ENCODE assay signal across 11 mouse cellular contexts in genomic region chr14:55575302-55575701, GRCm38 (mm10). TPM values are rescaled to one million over a fixed set of nuclear protein-coding genes. Genes with fewer than 3 reads are reported as not detected.
DNase-seq lines count a peak whose midpoint lies in the region; ATAC-seq and TF ChIP-seq lines count a peak whose summit lies in the region.
"Had no signal": no experiment of that assay in that cellular context is flagged by ENCODE, and none has a peak within 500 bp of the region (broad histone marks: within the 10 kb centered on the region; RNA-seq: fewer than 3 reads in every experiment).

TSS of gene Fitm1 (plus strand) at chr14:55575617.

- no peaks in the 10 kb centered on the region for H3K36me3 ChIP-seq in kidney, adult 2 months (ENCODE audit: control insufficient read depth, insufficient read depth, low read length)
- H3K36me3 ChIP-seq in ES-Bruce4 (ENCODE audit: control insufficient read depth, insufficient read depth, low read length, poor library complexity, severe bottlenecking): no peaks in the 10 kb centered on the region; the same call in 1 of the 2 replicates
- H3K36me3 ChIP-seq in midbrain, embryonic 14.5 days (ENCODE audit: control insufficient read depth, insufficient read depth, low read length): peaks cover 11% of the 10 kb centered on the region

- peak within 1 kb of the TSS; percentile 61 for H3K27ac ChIP-seq in kidney, adult 2 months (ENCODE audit: insufficient read depth, low read depth, low read length)
- no peak within 1 kb of the TSS for H3K27ac ChIP-seq in ES-Bruce4 (ENCODE audit: insufficient read depth, low read length)
- no peak within 1 kb of the TSS for H3K27ac ChIP-seq in midbrain, embryonic 14.5 days (replicated peaks; ENCODE audit: low read depth, low read length)
- H3K27ac ChIP-seq: hindbrain, postnatal 0 days had no signal

- no peak for TF ChIP-seq CTCF in kidney, adult 2 months (conservative IDR thresholded peaks at IDR 0.05; ENCODE audit: insufficient read depth, insufficient read length, low read depth, low read length)
- no peak for TF ChIP-seq CTCF in ES-Bruce4 (IDR thresholded peaks at IDR 0.05; ENCODE audit: low read depth, low read length)

- H3K9me3 ChIP-seq in ES-Bruce4 (replicated peaks; ENCODE audit: control insufficient read depth, insufficient read depth, low read length, poor library complexity, severe bottlenecking): no peaks in the 10 kb centered on the region
- H3K9me3 ChIP-seq in midbrain, embryonic 14.5 days (ENCODE audit: control insufficient read depth, low read length): no peaks in the 10 kb centered on the region

- TF ChIP-seq EP300 in ES-Bruce4 (IDR thresholded peaks at IDR 0.05; ENCODE audit: insufficient read depth, low read depth, low read length): no peak

- H3K4me1 ChIP-seq in kidney, adult 2 months (ENCODE audit: control insufficient read depth, insufficient read depth, low read length): peaks cover 7% of the 10 kb centered on the region; the same call in 1 of the 2 replicates
- peaks cover 11% of the 10 kb centered on the region for H3K4me1 ChIP-seq in ES-Bruce4 (ENCODE audit: control insufficient read depth, insufficient read depth, low read length)
- H3K4me1 ChIP-seq in midbrain, embryonic 14.5 days (ENCODE audit: control insufficient read depth, insufficient read depth, low read length): peaks cover 13% of the 10 kb centered on the region

- H3K27me3 ChIP-seq in kidney, adult 2 months (replicated peaks; ENCODE audit: control insufficient read depth, insufficient read depth, low read length): no peaks in the 10 kb centered on the region
- H3K27me3 ChIP-seq in ES-Bruce4 (ENCODE audit: control insufficient read depth, insufficient read depth, low read length, poor library complexity, severe bottlenecking): no peaks in the 10 kb centered on the region
- H3K27me3 ChIP-seq in midbrain, embryonic 14.5 days (ENCODE audit: control insufficient read depth, insufficient read depth, low read length): no peaks in the 10 kb centered on the region

- H3K9ac ChIP-seq in ES-Bruce4 (ENCODE audit: low read depth, poor library complexity, severe bottlenecking): peak within 1 kb of the TSS; percentile 46
- H3K9ac ChIP-seq in midbrain, embryonic 14.5 days (replicated peaks; ENCODE audit: low read length): no peak within 1 kb of the TSS

- H3K4me3 ChIP-seq in kidney, adult 2 months (ENCODE audit: insufficient read depth, low read depth, low read length): peak within 1 kb of the TSS; percentile 13; the same call in 1 of the 2 replicates
- H3K4me3 ChIP-seq in ES-Bruce4 (ENCODE audit: low read depth, low read length): peak within 1 kb of the TSS; percentile 35
- H3K4me3 ChIP-seq in midbrain, embryonic 14.5 days (replicated peaks; ENCODE audit: low read depth, low read length): no peak within 1 kb of the TSS

- WGBS in kidney, adult 2 months: 44% methylated on average over 8 of the region's 8 CpGs
- 80% methylated on average over 8 of the region's 8 CpGs for WGBS in midbrain, embryonic 14.5 days

- no peak for TF ChIP-seq POLR2A in kidney, adult 2 months (IDR thresholded peaks at IDR 0.05; ENCODE audit: low read depth, low read length)
- no peak for TF ChIP-seq POLR2A in ES-Bruce4 (IDR thresholded peaks at IDR 0.05; ENCODE audit: insufficient read depth, low read length)

- intact Hi-C loops in gastrocnemius, postnatal 14 days (cut with DNase I; ENCODE audit: low total_unique reads): no loop called here
- intact Hi-C loops in heart, postnatal 10 days (cut with DNase I): no loop called here

- H3K4me2 ChIP-seq in midbrain, embryonic 14.5 days (ENCODE audit: low read length): no peak within 1 kb of the TSS

- DNase-seq in kidney, adult 2 months: no peak
- no peak for DNase-seq in kidney, adult 11 months
- peak; percentile 79 for DNase-seq in gastrocnemius, postnatal 14 days
- peak; percentile 82 to 83 for DNase-seq in heart, postnatal 10 days
- DNase-seq in T-cell, adult 2 months (ENCODE audit: low spot score): no peak
- no peak for DNase-seq in midbrain, embryonic 14.5 days
- DNase-seq in layer of hippocampus, postnatal 36 days: no peak
- DNase-seq: cerebellum, adult 18-20 months; retina, postnatal 1 day had no signal

- no peak for ATAC-seq in midbrain, embryonic 14.5 days (ENCODE audit: low FRiP score, low TSS enrichment)
- ATAC-seq: hindbrain, postnatal 0 days had no signal

RNA-seq across cellular contexts. Expression of gene Fitm1, which starts in this region (rescaled TPM):
- polyA plus RNA-seq in kidney, adult 2 months (2012; rRNA removed): 115 and 116 TPM in 2 replicates
- polyA plus RNA-seq in ES-Bruce4 (2011; ENCODE audit: insufficient read depth, insufficient read length, low read depth, missing spikeins): 1.5 TPM in 1 of 2 replicates, not detected in the other
- total RNA-seq in gastrocnemius, postnatal 14 days (2021): 100 to 1,000 TPM; 415 to 455 TPM
- 100 to 1,000 TPM; 192 to 201 TPM for total RNA-seq in heart, postnatal 10 days (2021)
- polyA plus RNA-seq in midbrain, embryonic 14.5 days (2014; fragmentation: Nextera tagmentation; extraction: Ambion mirVana): not detected in 2 replicates
- total RNA-seq in layer of hippocampus, postnatal 36 days (2021): not detected
- total RNA-seq: hindbrain, postnatal 0 days had no signal

Comparison
In these comparisons a context has a peak if more than half of its experiments do, and no peak if none do; other contexts are left out.
1. RNA of gene Fitm1 (total RNA-seq): 415 to 455 TPM in gastrocnemius, postnatal 14 days and 192 to 201 TPM in heart, postnatal 10 days; not detected in layer of hippocampus, postnatal 36 days; every median in the first group is over 100 times any median in the second.
2. RNA of gene Fitm1 (polyA plus RNA-seq): 115 to 116 TPM in kidney, adult 2 months; 1.5 TPM in ES-Bruce4 and not detected in midbrain, embryonic 14.5 days; every median in the first group is over 10 times any median in the second.
3. DNase-seq: peak in gastrocnemius, postnatal 14 days (single experiment) and heart, postnatal 10 days (2 of 2); none in kidney, adult 2 months (single experiment), kidney, adult 11 months (single experiment), T-cell, adult 2 months (single experiment), midbrain, embryonic 14.5 days (single experiment) and layer of hippocampus, postnatal 36 days (0 of 2).